Mouse (Mus musculus) kidney, adult 11 months (tissue): ENCODE data around the gene Avil.
A peak's percentile ranks its signal among the peaks of the same experiment; 100 is the strongest.

ENCODE experiments used
- DNase-seq: peaks from one replicate; pipeline ENCODE4 v3.0.0; 2022

Avil gene

GRCm38 (mm10) chr10:127033301-127033741, 32.8 kb downstream of the Avil start:
- DNase-seq = peak; percentile 88

GRCm38 (mm10) chr10:127036273-127036672, 35.8 kb downstream of the Avil start:
- peak; percentile 84 for DNase-seq

- DNase-seq = peak; percentile 75
Observed at GRCm38 (mm10) chr10:127037641-127038040, 37.1 kb downstream of the Avil start.

GRCm38 (mm10) chr10:127040569-127041214, 40.2 kb downstream of the Avil start:
- DNase-seq = no peak

GRCm38 (mm10) chr10:127041274-127041766, 40.8 kb downstream of the Avil start, which contains the start of the genes Mettl1 and Eef1akmt3:
Gene Mettl1 (plus strand): TSS chr10:127041414.
Gene Eef1akmt3 (minus strand): TSS chr10:127041513.
- no peak for DNase-seq

- DNase-seq = peak; percentile 85
Observed at GRCm38 (mm10) chr10:127041774-127042338, 41.3 kb downstream of the Avil start.

- DNase-seq = no peak
Observed at GRCm38 (mm10) chr10:127042468-127043115, 42.1 kb downstream of the Avil start.

GRCm38 (mm10) chr10:127043187-127043586, 42.7 kb downstream of the Avil start:
- peak; percentile 94 for DNase-seq

GRCm38 (mm10) chr10:127047954-127048353, 47.4 kb downstream of the Avil start, which contains the start of gene Cyp27b1:
Gene Cyp27b1 (plus strand): TSS chr10:127048250.
- DNase-seq = no peak

- DNase-seq = no peak
Observed at GRCm38 (mm10) chr10:127048608-127049394, 48.3 kb downstream of the Avil start.

GRCm38 (mm10) chr10:127049395-127050118, 49.0 kb downstream of the Avil start:
- no peak for DNase-seq

GRCm38 (mm10) chr10:127050119-127050474, 49.6 kb downstream of the Avil start:
- DNase-seq = no peak

GRCm38 (mm10) chr10:127054646-127055045, 54.1 kb downstream of the Avil start:
- no peak for DNase-seq

GRCm38 (mm10) chr10:127055406-127055805, 54.9 kb downstream of the Avil start:
- DNase-seq = no peak

GRCm38 (mm10) chr10:127056490-127056889, 56.0 kb downstream of the Avil start:
- DNase-seq = no peak

- peak; percentile 67 for DNase-seq
Observed at GRCm38 (mm10) chr10:127058161-127058560, 57.7 kb downstream of the Avil start.

- DNase-seq = no peak
Observed at GRCm38 (mm10) chr10:127058708-127059107, 58.2 kb downstream of the Avil start.

GRCm38 (mm10) chr10:127059174-127059967, 58.9 kb downstream of the Avil start:
- DNase-seq = no peak

GRCm38 (mm10) chr10:127059968-127060916, 59.7 kb downstream of the Avil start, which contains the start of gene March9:
Gene March9 (minus strand): TSS chr10:127060184.
- peak; percentile 85 for DNase-seq

GRCm38 (mm10) chr10:127061085-127061484, 60.6 kb downstream of the Avil start:
- DNase-seq = no peak
